Comparison of ENCODE assay signal across 7 mouse cellular contexts in genomic region chr5:36696504-36697300, GRCm38 (mm10). TPM values are rescaled to one million over a fixed set of nuclear protein-coding genes. Genes with fewer than 3 reads are reported as not detected.
DNase-seq lines count a peak whose midpoint lies in the region; ATAC-seq and TF ChIP-seq lines count a peak whose summit lies in the region.

No protein-coding gene starts in this region.

- TF ChIP-seq CTCF in stomach, postnatal 0 days (IDR thresholded peaks at IDR 0.05; ENCODE audit: low read depth), result no peak

- no peaks in the 10 kb centered on the region for H3K9me3 ChIP-seq in lung, embryonic 15.5 days
- H3K9me3 ChIP-seq in embryonic facial prominence, embryonic 10.5 days, result no peaks in the 10 kb centered on the region
- H3K9me3 ChIP-seq in hindbrain, embryonic 12.5 days (replicated peaks), result no peaks in the 10 kb centered on the region
- no peaks in the 10 kb centered on the region for H3K9me3 ChIP-seq in limb, embryonic 14.5 days (ENCODE audit: control insufficient read depth, low read length)
- H3K9me3 ChIP-seq in stomach, postnatal 0 days (ENCODE audit: control insufficient read depth, low read length), result no peaks in the 10 kb centered on the region

- WGBS in lung, embryonic 15.5 days, result 70% methylated on average over 11 of the region's 11 CpGs
- WGBS in embryonic facial prominence, embryonic 10.5 days, result 79% methylated on average over 11 of the region's 11 CpGs
- 81% methylated on average over 11 of the region's 11 CpGs for WGBS in hindbrain, embryonic 12.5 days
- 77% methylated on average over 11 of the region's 11 CpGs for WGBS in limb, embryonic 14.5 days
- 60% methylated on average over 11 of the region's 11 CpGs for WGBS in stomach, postnatal 0 days

- peak overlapping the region; percentile 96 for H3K4me2 ChIP-seq in lung, embryonic 15.5 days
- peak overlapping the region; percentile 79 for H3K4me2 ChIP-seq in hindbrain, embryonic 12.5 days (replicated peaks)
- peak overlapping the region; percentile 94 for H3K4me2 ChIP-seq in limb, embryonic 14.5 days (replicated peaks; ENCODE audit: low read depth, low read length, severe bottlenecking)
- peak overlapping the region; percentile 63 for H3K4me2 ChIP-seq in stomach, postnatal 0 days (replicated peaks; ENCODE audit: low read depth)

- H3K27me3 ChIP-seq in lung, embryonic 15.5 days, result peaks cover 44% of the 10 kb centered on the region
- H3K27me3 ChIP-seq in embryonic facial prominence, embryonic 10.5 days (replicated peaks; ENCODE audit: low read depth, poor library complexity, severe bottlenecking), result no peaks in the 10 kb centered on the region
- H3K27me3 ChIP-seq in hindbrain, embryonic 12.5 days, result no peaks in the 10 kb centered on the region
- no peaks in the 10 kb centered on the region for H3K27me3 ChIP-seq in limb, embryonic 14.5 days (ENCODE audit: control insufficient read depth, insufficient read depth, low read length)
- no peaks in the 10 kb centered on the region for H3K27me3 ChIP-seq in stomach, postnatal 0 days (ENCODE audit: control insufficient read depth, insufficient read depth, low read length)

- H3K4me3 ChIP-seq in lung, embryonic 15.5 days, result peak overlapping the region; percentile 80; the same call in 1 of the 2 replicates
- H3K4me3 ChIP-seq in embryonic facial prominence, embryonic 10.5 days, result peak overlapping the region; percentile 86; the same call in 1 of the 2 replicates
- 0 out of 2 replicates have a peak overlapping the region, but pooled peaks have one; percentile 88 for H3K4me3 ChIP-seq in hindbrain, embryonic 12.5 days
- peak overlapping the region; percentile 66; the same call in 1 of the 2 replicates for H3K4me3 ChIP-seq in limb, embryonic 14.5 days (replicated peaks; ENCODE audit: low read length)
- peak overlapping the region; percentile 83; the same call in 1 of the 2 replicates for H3K4me3 ChIP-seq in stomach, postnatal 0 days (ENCODE audit: low read depth, low read length)

- no peak for DNase-seq in lung, postnatal 10 days
- no peak for DNase-seq in embryonic facial prominence, embryonic 10.5 days (ENCODE audit: low spot score)
- no peak for DNase-seq in limb, embryonic 14.5 days (ENCODE audit: low spot score)
- DNase-seq in stomach, postnatal 0 days (ENCODE audit: low spot score), result peak; percentile 47
- no peak for DNase-seq in frontal cortex, adult 2 months (ENCODE audit: extremely low spot score in 1 of 2, low spot score in 1 of 2)

- H3K9ac ChIP-seq in lung, embryonic 15.5 days, result no peak overlapping the region
- no peak overlapping the region for H3K9ac ChIP-seq in hindbrain, embryonic 12.5 days
- no peak overlapping the region for H3K9ac ChIP-seq in limb, embryonic 14.5 days (ENCODE audit: low read depth, low read length, severe bottlenecking)
- peak overlapping the region; percentile 50; the same call in 1 of the 2 replicates for H3K9ac ChIP-seq in stomach, postnatal 0 days (ENCODE audit: low read length)

- H3K27ac ChIP-seq in lung, embryonic 15.5 days, result no peak overlapping the region
- H3K27ac ChIP-seq in embryonic facial prominence, embryonic 10.5 days (replicated peaks), result no peak overlapping the region
- no peak overlapping the region for H3K27ac ChIP-seq in hindbrain, embryonic 12.5 days
- no peak overlapping the region for H3K27ac ChIP-seq in limb, embryonic 14.5 days (replicated peaks; ENCODE audit: low read depth, low read length)
- peak overlapping the region; percentile 94 for H3K27ac ChIP-seq in stomach, postnatal 0 days (replicated peaks)

- no peak for ATAC-seq in lung, embryonic 15.5 days (ENCODE audit: borderline replicate concordance, extremely low read depth, low FRiP score, low TSS enrichment)
- no peak for ATAC-seq in hindbrain, embryonic 12.5 days (ENCODE audit: low FRiP score)
- no peak for ATAC-seq in limb, embryonic 14.5 days (ENCODE audit: low FRiP score, low read depth)
- peak; percentile 47 for ATAC-seq in stomach, postnatal 0 days (ENCODE audit: low FRiP score, low TSS enrichment)

- TF ChIP-seq EP300 in stomach, postnatal 0 days (optimal IDR thresholded peaks at IDR 0.05), result no peak

- H3K36me3 ChIP-seq in lung, embryonic 15.5 days, result no peaks in the 10 kb centered on the region
- peaks cover 12% of the 10 kb centered on the region; the same call in 1 of the 2 replicates for H3K36me3 ChIP-seq in embryonic facial prominence, embryonic 10.5 days (replicated peaks)
- no peaks in the 10 kb centered on the region for H3K36me3 ChIP-seq in hindbrain, embryonic 12.5 days
- no peaks in the 10 kb centered on the region for H3K36me3 ChIP-seq in limb, embryonic 14.5 days (ENCODE audit: control insufficient read depth, insufficient read depth, low read length)
- no peaks in the 10 kb centered on the region for H3K36me3 ChIP-seq in stomach, postnatal 0 days (ENCODE audit: control insufficient read depth, insufficient read depth, low read length)

- H3K4me1 ChIP-seq in lung, embryonic 15.5 days, result peaks cover 14% of the 10 kb centered on the region
- H3K4me1 ChIP-seq in embryonic facial prominence, embryonic 10.5 days, result peaks cover 28% of the 10 kb centered on the region
- H3K4me1 ChIP-seq in hindbrain, embryonic 12.5 days, result peaks cover 11% of the 10 kb centered on the region
- H3K4me1 ChIP-seq in limb, embryonic 14.5 days (ENCODE audit: control insufficient read depth, insufficient read depth, low read length), result peaks cover 9% of the 10 kb centered on the region
- H3K4me1 ChIP-seq in stomach, postnatal 0 days (replicated peaks; ENCODE audit: control insufficient read depth, insufficient read depth), result no peaks in the 10 kb centered on the region; the same call in 1 of the 2 replicates

- no peak for TF ChIP-seq POLR2A in limb, embryonic 14.5 days (IDR thresholded peaks at IDR 0.05; ENCODE audit: borderline replicate concordance, extremely low read depth, insufficient read depth, insufficient read length)

RNA-seq across cellular contexts. Expression of gene D5Ertd579e, which starts 0.9 kb away (rescaled TPM):
- 15.5 and 16.7 TPM in 2 replicates for polyA plus RNA-seq in lung, embryonic 15.5 days (2015; fragmentation: Nextera tagmentation; extraction: Ambion mirVana)
- polyA plus RNA-seq in embryonic facial prominence, embryonic 10.5 days (2016; fragmentation: Nextera tagmentation; extraction: Ambion mirVana), result 25.7 and 28.5 TPM in 2 replicates
- polyA plus RNA-seq in hindbrain, embryonic 12.5 days (2016; fragmentation: Nextera tagmentation; extraction: Ambion mirVana), result 41.8 and 43.3 TPM in 2 replicates
- 21.2 and 21.6 TPM in 2 replicates for polyA plus RNA-seq in limb, embryonic 14.5 days (2012; rRNA removed)
- polyA plus RNA-seq in limb, embryonic 14.5 days (2014; fragmentation: Nextera tagmentation; extraction: Ambion mirVana), result 20.8 and 24.8 TPM in 2 replicates
- 21.5 and 22.7 TPM in 2 replicates for polyA plus RNA-seq in stomach, postnatal 0 days (2015; fragmentation: Nextera tagmentation; extraction: Ambion mirVana)
- 55.2 and 57.8 TPM in 2 replicates for polyA plus RNA-seq in frontal cortex, adult 2 months (2012; rRNA removed)

RNA-seq across cellular contexts. Expression of gene Bloc1s4, which starts 51.7 kb away (rescaled TPM):
- polyA plus RNA-seq in lung, embryonic 15.5 days (2015; fragmentation: Nextera tagmentation; extraction: Ambion mirVana), result 23.8 and 25.5 TPM in 2 replicates
- 20.5 and 24.2 TPM in 2 replicates for polyA plus RNA-seq in embryonic facial prominence, embryonic 10.5 days (2016; fragmentation: Nextera tagmentation; extraction: Ambion mirVana)
- polyA plus RNA-seq in hindbrain, embryonic 12.5 days (2016; fragmentation: Nextera tagmentation; extraction: Ambion mirVana), result 28.0 and 29.2 TPM in 2 replicates
- polyA plus RNA-seq in limb, embryonic 14.5 days (2012; rRNA removed), result 25.8 and 35.3 TPM in 2 replicates
- 27.1 and 28.6 TPM in 2 replicates for polyA plus RNA-seq in limb, embryonic 14.5 days (2014; fragmentation: Nextera tagmentation; extraction: Ambion mirVana)
- 21.4 and 22.2 TPM in 2 replicates for polyA plus RNA-seq in stomach, postnatal 0 days (2015; fragmentation: Nextera tagmentation; extraction: Ambion mirVana)
- 23.4 and 24.0 TPM in 2 replicates for polyA plus RNA-seq in frontal cortex, adult 2 months (2012; rRNA removed)
